Mouse (Mus musculus): ENCODE measurements around the gene Hs2st1. TPM values are rescaled to one million over a fixed set of nuclear protein-coding genes. Genes with fewer than 3 reads are reported as not detected.
A peak's percentile ranks its signal among the peaks of the same experiment; 100 is the strongest.
"Not testable (repeated sequence)": the region's sequence is repeated elsewhere in the genome, so short reads cannot be mapped to it uniquely, and the experiment has no call there.

Gene Hs2st1
- polyA plus RNA-seq, 1 experiment from 2014 or later = 12.1 TPM

DNA sequence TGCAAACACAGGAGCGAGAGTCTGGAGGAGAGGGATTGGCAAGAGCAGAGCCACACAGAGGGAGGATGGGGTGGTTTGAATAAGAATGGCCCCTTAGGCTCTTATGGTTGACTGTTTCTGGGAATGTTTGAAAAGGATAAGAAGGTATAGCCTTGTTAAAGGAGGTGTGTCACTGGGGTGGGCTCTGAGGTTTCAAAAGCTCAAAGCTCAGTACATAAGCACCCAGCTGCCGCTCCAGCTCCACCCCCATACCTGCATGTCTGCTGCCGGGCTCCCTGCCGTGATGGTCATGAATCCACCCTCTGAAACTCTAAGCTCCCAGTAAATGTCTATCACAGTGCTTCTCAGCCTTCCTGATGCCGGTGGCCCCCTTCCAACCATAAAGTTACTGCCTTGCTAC is 40.8 kb upstream of the Hs2st1 start:
- Histone ChIP-seq H3K9me3 (ENCODE audit: control insufficient read depth, low read length) (no peaks in the 10 kb centered on the region), H3K4me1 (ENCODE audit: control insufficient read depth, insufficient read depth, low read depth, low read length) (peaks cover 2% of the 10 kb centered on the region; the same call in 1 of the 2 replicates), H3K27me3 (replicated peaks; ENCODE audit: control insufficient read depth, insufficient read depth, low read length) (no peaks in the 10 kb centered on the region), H3K27ac (ENCODE audit: low read depth, low read length) (no peak overlapping the region), H3K4me3 (ENCODE audit: low read length) (no peak overlapping the region), H3K36me3 (ENCODE audit: control insufficient read depth, insufficient read depth, low read length) (no peaks in the 10 kb centered on the region), H3K4me2 (ENCODE audit: low read length) (no peak overlapping the region), H3K9ac (ENCODE audit: low read depth, low read length) (no peak overlapping the region)
- ATAC-seq = no peak
- 48% methylated on average over 5 of the region's 5 CpGs for WGBS

DNA sequence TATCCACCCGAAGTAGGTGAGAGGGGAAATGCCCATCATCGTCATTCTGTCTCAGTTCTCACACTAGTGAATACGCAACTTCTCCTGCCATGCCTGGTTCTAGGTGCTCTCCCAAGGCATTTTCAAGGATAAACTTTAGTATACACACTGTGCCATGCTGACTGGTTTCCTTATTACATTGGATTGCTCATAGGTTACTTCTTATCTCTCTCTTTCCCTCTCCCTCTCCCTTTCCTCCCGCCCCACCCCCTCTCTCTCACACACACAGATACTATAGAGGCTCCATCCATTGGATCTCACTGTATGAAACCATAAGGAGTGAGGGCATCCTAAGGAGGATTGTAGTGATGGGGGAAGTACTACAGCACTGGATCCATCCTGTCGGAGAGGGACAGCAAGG is 38.1 kb upstream of the Hs2st1 start:
- Histone ChIP-seq H3K9ac (ENCODE audit: low read depth, low read length) (no peak overlapping the region), H3K4me1 (ENCODE audit: control insufficient read depth, insufficient read depth, low read depth, low read length) (peaks cover 2% of the 10 kb centered on the region; the same call in 1 of the 2 replicates), H3K9me3 (ENCODE audit: control insufficient read depth, low read length) (no peaks in the 10 kb centered on the region), H3K27ac (ENCODE audit: low read depth, low read length) (no peak overlapping the region), H3K4me2 (ENCODE audit: low read length) (no peak overlapping the region), H3K4me3 (ENCODE audit: low read length) (no peak overlapping the region), H3K27me3 (replicated peaks; ENCODE audit: control insufficient read depth, insufficient read depth, low read length) (no peaks in the 10 kb centered on the region), H3K36me3 (ENCODE audit: control insufficient read depth, insufficient read depth, low read length) (no peaks in the 10 kb centered on the region)
- 95% methylated on average over 5 of the region's 5 CpGs for WGBS
- ATAC-seq = no peak

DNA sequence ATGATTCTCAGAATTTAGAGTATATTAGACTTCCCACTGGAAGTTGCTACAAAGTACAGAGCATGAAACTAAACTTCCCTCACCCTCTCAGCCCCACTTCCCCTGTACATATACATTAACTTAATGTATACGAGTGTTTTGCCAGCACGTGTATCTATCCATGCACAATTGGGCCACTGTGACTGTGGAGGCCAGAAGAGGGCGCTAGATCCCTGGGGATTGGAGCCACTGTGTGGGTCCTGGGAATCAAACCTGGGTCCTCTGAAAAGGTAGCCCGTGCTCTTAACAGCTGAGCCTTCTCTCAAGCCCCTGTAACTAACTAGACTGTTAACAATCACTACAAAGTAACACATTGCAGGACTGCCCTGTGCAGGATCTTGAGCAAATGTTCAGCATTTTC is 36.5 kb upstream of the Hs2st1 start:
- 72% methylated on average over 4 of the region's 4 CpGs for WGBS
- H3K9ac ChIP-seq (ENCODE audit: low read depth, low read length) = no peak overlapping the region
- H3K4me2 ChIP-seq (ENCODE audit: low read length) = no peak overlapping the region
- no peak overlapping the region for H3K27ac ChIP-seq (ENCODE audit: low read depth, low read length)
- H3K4me1 ChIP-seq (ENCODE audit: control insufficient read depth, insufficient read depth, low read depth, low read length) = no peaks in the 10 kb centered on the region
- H3K27me3 ChIP-seq (replicated peaks; ENCODE audit: control insufficient read depth, insufficient read depth, low read length) = no peaks in the 10 kb centered on the region
- ATAC-seq = no peak
- H3K36me3 ChIP-seq (ENCODE audit: control insufficient read depth, insufficient read depth, low read length) = no peaks in the 10 kb centered on the region
- no peaks in the 10 kb centered on the region for H3K9me3 ChIP-seq (ENCODE audit: control insufficient read depth, low read length)
- H3K4me3 ChIP-seq (ENCODE audit: low read length) = no peak overlapping the region

DNA sequence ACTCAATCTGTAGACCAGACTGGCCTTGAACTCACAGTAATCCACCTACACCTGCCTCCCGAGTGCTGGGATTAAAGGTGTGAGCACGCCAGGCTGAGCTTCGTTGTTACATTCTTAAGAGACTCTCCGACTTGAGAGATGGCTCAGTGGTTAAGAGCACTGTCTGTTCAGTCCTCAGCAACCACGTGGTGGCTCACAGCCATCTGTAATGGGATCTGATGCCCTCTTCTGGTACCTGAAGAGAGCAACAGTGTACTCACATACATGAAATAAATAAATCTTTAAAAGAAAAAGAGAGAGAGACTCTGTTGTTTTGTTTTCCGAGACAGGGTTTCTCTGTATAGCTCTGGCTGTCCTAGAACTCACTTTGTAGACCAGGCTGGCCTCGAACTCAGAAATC is 35.8 kb upstream of the Hs2st1 start:
- WGBS = 69% methylated on average over 7 of the region's 7 CpGs
- H3K4me2 ChIP-seq (ENCODE audit: low read length); H3K27ac ChIP-seq (ENCODE audit: low read depth, low read length); H3K36me3 ChIP-seq (ENCODE audit: control insufficient read depth, insufficient read depth, low read length); ATAC-seq; H3K9ac ChIP-seq (ENCODE audit: low read depth, low read length); H3K4me1 ChIP-seq (ENCODE audit: control insufficient read depth, insufficient read depth, low read depth, low read length); H3K27me3 ChIP-seq (replicated peaks; ENCODE audit: control insufficient read depth, insufficient read depth, low read length); H3K4me3 ChIP-seq (ENCODE audit: low read length); H3K9me3 ChIP-seq (ENCODE audit: control insufficient read depth, low read length): not testable (repeated sequence)

DNA sequence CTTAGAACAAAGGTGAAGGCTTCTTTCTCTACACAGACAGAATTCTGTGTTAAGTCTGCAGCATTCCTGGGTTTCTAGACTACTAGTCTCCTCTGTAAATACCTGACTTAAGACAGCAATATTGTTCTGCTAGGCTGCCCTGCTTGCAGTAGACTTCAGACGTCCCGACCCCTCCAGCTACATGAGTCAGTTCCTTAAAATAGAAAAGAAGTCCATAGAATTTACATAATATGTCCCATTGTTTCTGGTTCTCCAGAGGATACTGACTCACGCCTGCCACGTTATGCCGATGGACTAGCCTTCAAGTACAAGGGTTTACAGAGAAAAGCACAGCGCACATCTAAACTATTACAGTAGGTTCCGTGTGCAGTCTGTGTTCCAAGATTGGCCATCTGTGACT is 34.2 kb upstream of the Hs2st1 start:
- 82% methylated on average over 7 of the region's 7 CpGs for WGBS
- Histone ChIP-seq H3K4me3 (ENCODE audit: low read length) (no peak overlapping the region), H3K36me3 (ENCODE audit: control insufficient read depth, insufficient read depth, low read length) (no peaks in the 10 kb centered on the region), H3K9me3 (ENCODE audit: control insufficient read depth, low read length) (no peaks in the 10 kb centered on the region), H3K9ac (ENCODE audit: low read depth, low read length) (no peak overlapping the region), H3K27me3 (replicated peaks; ENCODE audit: control insufficient read depth, insufficient read depth, low read length) (no peaks in the 10 kb centered on the region), H3K27ac (ENCODE audit: low read depth, low read length) (no peak overlapping the region), H3K4me2 (ENCODE audit: low read length) (no peak overlapping the region), H3K4me1 (ENCODE audit: control insufficient read depth, insufficient read depth, low read depth, low read length) (no peaks in the 10 kb centered on the region)
- ATAC-seq = no peak

DNA sequence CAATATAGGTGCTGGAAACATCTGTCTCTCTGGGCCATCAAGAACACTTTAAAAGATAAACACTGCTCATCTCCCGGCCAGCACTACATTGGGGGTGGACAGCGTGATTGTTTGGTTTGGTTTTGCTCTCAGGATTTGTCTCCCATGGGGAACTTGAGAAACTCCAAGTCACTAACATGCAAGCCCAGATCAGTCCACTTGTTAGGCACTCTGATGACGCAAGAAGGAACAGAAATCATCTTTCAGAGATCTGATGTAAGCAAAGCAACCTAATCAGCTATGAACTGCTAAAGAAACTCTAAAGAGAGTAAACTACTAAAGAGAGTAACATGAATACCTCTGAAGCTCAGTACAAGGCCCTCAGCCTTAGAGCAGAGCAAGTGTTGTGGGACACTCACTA is 33.6 kb upstream of the Hs2st1 start:
- no peak for ATAC-seq
- WGBS = 97% methylated on average over 3 of the region's 3 CpGs
- Histone ChIP-seq H3K9me3 (ENCODE audit: control insufficient read depth, low read length) (no peaks in the 10 kb centered on the region), H3K4me1 (ENCODE audit: control insufficient read depth, insufficient read depth, low read depth, low read length) (no peaks in the 10 kb centered on the region), H3K9ac (ENCODE audit: low read depth, low read length) (no peak overlapping the region), H3K4me2 (ENCODE audit: low read length) (no peak overlapping the region), H3K27ac (ENCODE audit: low read depth, low read length) (no peak overlapping the region), H3K36me3 (ENCODE audit: control insufficient read depth, insufficient read depth, low read length) (no peaks in the 10 kb centered on the region), H3K4me3 (ENCODE audit: low read length) (no peak overlapping the region), H3K27me3 (replicated peaks; ENCODE audit: control insufficient read depth, insufficient read depth, low read length) (no peaks in the 10 kb centered on the region)

DNA sequence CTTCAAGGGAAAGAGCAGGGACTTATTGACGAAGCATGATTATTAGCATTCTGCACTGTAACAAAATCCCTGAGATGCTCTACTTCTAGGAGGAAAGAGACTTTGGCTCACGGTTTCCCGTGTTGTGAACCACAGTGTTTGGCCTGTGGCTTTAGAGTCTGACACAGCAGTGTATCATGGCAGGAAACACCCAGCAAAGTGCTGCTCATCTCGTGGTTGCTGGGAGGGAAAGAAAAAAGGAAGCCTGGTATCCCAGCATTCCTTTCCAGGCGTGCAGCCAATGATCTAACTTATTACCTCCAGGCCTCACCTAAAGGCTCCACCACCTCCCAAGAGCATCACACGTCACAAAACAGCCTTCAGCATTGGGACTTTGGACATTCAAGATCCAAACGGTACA is 32.8 kb upstream of the Hs2st1 start:
- Histone ChIP-seq H3K4me2 (ENCODE audit: low read length) (no peak overlapping the region), H3K9me3 (ENCODE audit: control insufficient read depth, low read length) (no peaks in the 10 kb centered on the region), H3K36me3 (ENCODE audit: control insufficient read depth, insufficient read depth, low read length) (no peaks in the 10 kb centered on the region), H3K27me3 (replicated peaks; ENCODE audit: control insufficient read depth, insufficient read depth, low read length) (no peaks in the 10 kb centered on the region), H3K27ac (ENCODE audit: low read depth, low read length) (no peak overlapping the region), H3K9ac (ENCODE audit: low read depth, low read length) (no peak overlapping the region), H3K4me3 (ENCODE audit: low read length) (no peak overlapping the region), H3K4me1 (ENCODE audit: control insufficient read depth, insufficient read depth, low read depth, low read length) (no peaks in the 10 kb centered on the region)
- no peak for ATAC-seq
- WGBS = 82% methylated on average over 7 of the region's 7 CpGs

DNA sequence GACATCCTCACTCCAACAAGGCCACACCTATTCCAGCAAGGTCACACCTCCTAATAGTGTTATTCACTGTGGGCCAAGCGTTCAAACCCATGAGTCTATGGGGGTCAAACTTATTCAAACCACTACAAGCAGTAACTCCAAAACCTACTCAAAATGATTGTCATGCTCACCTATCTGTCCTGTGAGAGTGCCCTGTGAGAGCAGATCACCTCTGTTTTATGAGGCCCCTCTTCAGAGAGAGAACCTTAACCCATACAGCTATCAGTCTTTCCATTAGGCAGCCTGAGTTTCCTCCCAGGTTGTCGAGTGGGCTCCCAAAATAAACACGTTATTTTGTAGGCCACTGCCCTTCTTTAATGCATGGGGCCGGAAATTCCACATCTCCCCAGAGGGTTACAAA is 32.4 kb upstream of the Hs2st1 start:
- WGBS = 73% methylated on average over 4 of the region's 4 CpGs
- Histone ChIP-seq H3K4me1 (ENCODE audit: control insufficient read depth, insufficient read depth, low read depth, low read length) (no peaks in the 10 kb centered on the region), H3K4me2 (ENCODE audit: low read length) (no peak overlapping the region), H3K27ac (ENCODE audit: low read depth, low read length) (no peak overlapping the region), H3K36me3 (ENCODE audit: control insufficient read depth, insufficient read depth, low read length) (no peaks in the 10 kb centered on the region), H3K9me3 (ENCODE audit: control insufficient read depth, low read length) (no peaks in the 10 kb centered on the region), H3K27me3 (replicated peaks; ENCODE audit: control insufficient read depth, insufficient read depth, low read length) (no peaks in the 10 kb centered on the region), H3K4me3 (ENCODE audit: low read length) (no peak overlapping the region), H3K9ac (ENCODE audit: low read depth, low read length) (no peak overlapping the region)
- ATAC-seq = no peak

DNA sequence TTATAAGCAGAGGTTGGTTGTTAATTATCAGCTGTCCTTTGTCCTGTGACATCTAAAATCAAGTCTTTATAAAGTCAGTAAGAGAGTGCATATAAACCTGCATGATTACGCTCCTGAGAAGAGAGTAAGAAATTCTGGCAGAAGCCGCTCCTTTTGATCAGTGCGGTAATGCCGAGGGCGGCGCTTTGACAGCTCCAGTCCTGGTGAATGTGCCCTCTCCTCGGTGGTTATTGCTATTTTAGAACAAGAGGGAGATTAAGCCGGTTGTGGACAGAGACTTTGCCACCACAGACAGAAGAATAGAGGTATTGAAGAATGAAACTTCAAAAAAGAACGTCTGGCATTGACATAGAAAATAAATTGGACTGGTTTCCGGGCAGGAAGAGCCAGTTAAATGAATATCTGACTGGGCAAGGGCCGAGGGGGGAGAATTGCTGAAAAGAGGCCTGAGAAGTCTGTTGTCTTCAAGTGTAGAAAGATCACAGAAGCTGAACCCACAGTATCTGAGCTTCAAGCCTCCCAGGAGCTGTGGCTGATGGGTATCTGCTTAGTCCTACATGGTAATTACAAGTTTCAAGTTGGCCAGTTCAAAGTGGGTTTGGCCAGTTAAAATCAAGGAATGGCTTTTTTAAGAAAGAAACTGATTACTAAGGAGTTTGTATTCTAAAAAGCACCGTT is 27.9 kb upstream of the Hs2st1 start:
- Histone ChIP-seq H3K36me3 (ENCODE audit: control insufficient read depth, insufficient read depth, low read length) (no peaks in the 10 kb centered on the region), H3K4me2 (ENCODE audit: low read length) (no peak overlapping the region), H3K27ac (ENCODE audit: low read depth, low read length) (no peak overlapping the region), H3K27me3 (replicated peaks; ENCODE audit: control insufficient read depth, insufficient read depth, low read length) (no peaks in the 10 kb centered on the region), H3K9me3 (ENCODE audit: control insufficient read depth, low read length) (no peaks in the 10 kb centered on the region), H3K9ac (ENCODE audit: low read depth, low read length) (no peak overlapping the region), H3K4me3 (ENCODE audit: low read length) (no peak overlapping the region), H3K4me1 (ENCODE audit: control insufficient read depth, insufficient read depth, low read depth, low read length) (no peaks in the 10 kb centered on the region)
- ATAC-seq = peak; percentile 34; the same call in 1 of the 2 replicates
- 62% methylated on average over 12 of the region's 12 CpGs for WGBS

DNA sequence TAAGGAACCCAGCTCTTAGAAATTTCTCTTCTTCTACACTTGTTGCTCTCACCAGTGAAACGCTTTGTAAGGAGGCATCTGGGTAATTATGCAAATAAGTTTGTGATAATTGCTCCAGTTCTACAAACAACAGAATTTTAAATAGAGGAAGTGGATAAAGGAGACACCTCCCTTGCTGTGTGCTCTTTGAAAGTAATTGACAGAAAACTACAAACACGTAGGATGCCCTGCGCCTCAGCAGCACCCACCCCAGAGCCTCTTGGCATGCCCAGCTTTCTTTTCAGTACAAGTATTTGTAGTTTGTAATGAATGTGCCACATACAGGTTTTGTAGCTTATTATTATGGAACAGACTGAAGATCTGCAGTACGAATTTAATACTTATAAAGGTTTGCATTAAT is 27.1 kb upstream of the Hs2st1 start:
- no peak for ATAC-seq
- Histone ChIP-seq H3K36me3 (ENCODE audit: control insufficient read depth, insufficient read depth, low read length) (no peaks in the 10 kb centered on the region), H3K9me3 (ENCODE audit: control insufficient read depth, low read length) (no peaks in the 10 kb centered on the region), H3K9ac (ENCODE audit: low read depth, low read length) (no peak overlapping the region), H3K4me1 (ENCODE audit: control insufficient read depth, insufficient read depth, low read depth, low read length) (no peaks in the 10 kb centered on the region), H3K4me2 (ENCODE audit: low read length) (no peak overlapping the region), H3K27ac (ENCODE audit: low read depth, low read length) (no peak overlapping the region), H3K4me3 (ENCODE audit: low read length) (no peak overlapping the region), H3K27me3 (replicated peaks; ENCODE audit: control insufficient read depth, insufficient read depth, low read length) (no peaks in the 10 kb centered on the region)
- WGBS = 46% methylated on average over 4 of the region's 4 CpGs
